Mouse (Mus musculus): ENCODE results near the gene Arpin.

DNA sequence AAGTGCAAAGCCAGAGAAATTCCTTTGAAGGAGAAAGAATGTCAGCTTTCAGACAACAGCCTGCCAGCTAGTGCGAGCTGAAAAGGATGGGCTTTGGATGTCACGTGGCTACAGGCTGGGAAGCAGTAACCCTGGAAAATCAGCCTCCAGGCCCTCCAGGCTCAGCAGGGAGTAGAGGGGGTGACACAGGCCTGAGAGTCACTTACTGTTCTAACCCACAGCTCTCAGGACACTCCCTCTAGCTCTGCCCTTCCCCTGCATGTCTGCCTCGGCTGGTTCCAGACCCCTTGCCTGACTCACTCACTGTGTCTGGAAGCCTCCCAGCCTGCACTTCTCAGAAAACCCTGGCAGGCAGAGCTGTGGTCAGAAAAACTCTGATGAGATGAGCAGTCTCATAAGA is 54.2 kb downstream of the Arpin start:
- TF ChIP-seq POLR2A (IDR thresholded peaks at IDR 0.05; ENCODE audit: low read depth, low read length): no peak
- TF ChIP-seq CTCF (conservative IDR thresholded peaks at IDR 0.05; ENCODE audit: insufficient read depth, insufficient read length, low read depth, low read length): no peak

Data from kidney, adult 2 months (tissue).